Comparison of ENCODE assay signal across 22 mouse cellular contexts in the genomic region with DNA sequence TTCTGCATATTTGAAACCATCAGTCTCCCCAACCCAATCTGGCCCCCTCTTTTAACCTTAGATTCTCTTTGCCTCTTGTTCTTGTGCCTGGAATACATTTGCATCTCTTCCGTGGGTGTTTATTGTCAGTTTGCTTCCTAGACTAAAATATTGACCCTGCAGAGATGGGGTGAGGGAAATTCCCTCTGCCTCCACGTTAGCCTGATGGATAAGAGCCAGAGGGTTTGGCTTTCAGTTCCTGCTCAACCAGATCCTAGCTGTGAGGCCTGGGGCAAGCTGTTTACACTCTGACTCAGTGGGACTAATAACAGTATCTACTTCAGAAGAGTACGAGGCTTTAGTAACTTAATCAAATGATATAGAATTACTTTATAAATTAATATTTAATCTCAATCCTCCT. TPM values are rescaled to one million over a fixed set of nuclear protein-coding genes. Genes with fewer than 3 reads are reported as not detected.
DNase-seq lines count a peak whose midpoint lies in the region; ATAC-seq and TF ChIP-seq lines count a peak whose summit lies in the region.
"Had no signal": no experiment of that assay in that cellular context is flagged by ENCODE, and none has a peak within 500 bp of the region (broad histone marks: within the 10 kb centered on the region; RNA-seq: fewer than 3 reads in every experiment).

No protein-coding gene starts in this region.

- H3K36me3 ChIP-seq in heart, embryonic 10.5 days = no peaks in the 10 kb centered on the region
- no peaks in the 10 kb centered on the region for H3K36me3 ChIP-seq in liver, adult 2 months (ENCODE audit: control insufficient read depth, insufficient read depth, low read length)
- no peaks in the 10 kb centered on the region for H3K36me3 ChIP-seq in intestine, postnatal 0 days (ENCODE audit: control insufficient read depth, insufficient read depth)
- H3K36me3 ChIP-seq: embryonic facial prominence, embryonic 15.5 days; forebrain, embryonic 10.5 days; hindbrain, embryonic 12.5 days had no signal

- H3K27me3 ChIP-seq in heart, embryonic 10.5 days (ENCODE audit: insufficient read depth, poor library complexity, severe bottlenecking) = peaks cover 26% of the 10 kb centered on the region
- H3K27me3 ChIP-seq in liver, adult 2 months (ENCODE audit: control insufficient read depth, insufficient read depth, low read length) = no peaks in the 10 kb centered on the region
- H3K27me3 ChIP-seq in intestine, postnatal 0 days (replicated peaks; ENCODE audit: control insufficient read depth, insufficient read depth, low read length) = no peaks in the 10 kb centered on the region; the same call in none of the 2 replicates

- peak overlapping the region; percentile 81 for H3K27ac ChIP-seq in heart, embryonic 10.5 days
- peak overlapping the region; percentile 53 for H3K27ac ChIP-seq in liver, adult 2 months (replicated peaks; ENCODE audit: insufficient read depth, low read depth, low read length)
- peak overlapping the region; percentile 17; the same call in 1 of the 2 replicates for H3K27ac ChIP-seq in intestine, postnatal 0 days (ENCODE audit: low read depth, low read length)
- H3K27ac ChIP-seq: embryonic facial prominence, embryonic 15.5 days; gastrocnemius, adult 2 months had no signal

- H3K4me3 ChIP-seq in heart, embryonic 10.5 days = no peak overlapping the region
- H3K4me3 ChIP-seq in liver, adult 2 months (ENCODE audit: insufficient read depth, low read depth, low read length) = no peak overlapping the region
- no peak overlapping the region for H3K4me3 ChIP-seq in intestine, postnatal 0 days (ENCODE audit: low read depth, low read length)
- H3K4me3 ChIP-seq: embryonic facial prominence, embryonic 15.5 days; erythroblast, embryonic 14.5 days; forebrain, embryonic 10.5 days; gastrocnemius, adult 2 months; hindbrain, embryonic 12.5 days had no signal

- H3K9me3 ChIP-seq in heart, embryonic 10.5 days = no peaks in the 10 kb centered on the region
- no peaks in the 10 kb centered on the region for H3K9me3 ChIP-seq in intestine, postnatal 0 days (ENCODE audit: control insufficient read depth)
- H3K9me3 ChIP-seq: embryonic facial prominence, embryonic 15.5 days; forebrain, embryonic 10.5 days; hindbrain, embryonic 12.5 days had no signal

- WGBS in heart, embryonic 10.5 days = 20% methylated on average over 3 of the region's 3 CpGs
- 26% methylated on average over 3 of the region's 3 CpGs for WGBS in liver, adult 2 months
- WGBS in intestine, postnatal 0 days = 19% methylated on average over 3 of the region's 3 CpGs

- H3K4me1 ChIP-seq in heart, embryonic 10.5 days = peaks cover 46% of the 10 kb centered on the region
- peaks cover 3% of the 10 kb centered on the region for H3K4me1 ChIP-seq in liver, adult 2 months (ENCODE audit: control insufficient read depth, insufficient read depth, low read length)
- H3K4me1 ChIP-seq in intestine, postnatal 0 days (replicated peaks; ENCODE audit: control insufficient read depth, insufficient read depth, low read length) = peaks cover 19% of the 10 kb centered on the region

- no peak for ATAC-seq in intestine, postnatal 0 days
- ATAC-seq: forebrain, embryonic 14.5 days; hindbrain, embryonic 16.5 days; inflammation-experienced regulatory T-cells, adult 6 months had no signal

- DNase-seq in heart, embryonic 10.5 days (ENCODE audit: low spot score) = no peak
- no peak for DNase-seq in heart, adult 18-20 months
- no peak for DNase-seq in liver, adult 2 months (ENCODE audit: extremely low read depth, low read depth, low spot score)
- DNase-seq in liver (no peak), NIH3T3 (ENCODE audit: low read depth) (peak; percentile 27)
- no peak for DNase-seq in urinary bladder, postnatal 14 days (ENCODE audit: low spot score)
- DNase-seq: adrenal gland, postnatal 10 days; cerebellum, adult 11 months; cerebellum, adult 8-10 months; cerebellum, postnatal 14 days; embryo, embryonic 11 days; gastrocnemius, adult 2 months; gastrocnemius, postnatal 25 days; heart, postnatal 4 days had no signal

- TF ChIP-seq CTCF in liver, adult 2 months (IDR thresholded peaks at IDR 0.05; ENCODE audit: low read depth, low read length) = no peak
- no peak for TF ChIP-seq CTCF in intestine, postnatal 0 days (IDR thresholded peaks at IDR 0.05; ENCODE audit: low read depth)

- no peaks in the 10 kb centered on the region for H3K79me2 ChIP-seq in liver, adult 2 months (ENCODE audit: control insufficient read depth, insufficient read depth, low read length)

- no peak overlapping the region for H3K4me2 ChIP-seq in intestine, postnatal 0 days (replicated peaks; ENCODE audit: low read depth)
- H3K4me2 ChIP-seq: embryonic facial prominence, embryonic 15.5 days; hindbrain, embryonic 12.5 days had no signal

- H3K9ac ChIP-seq in liver, adult 2 months (ENCODE audit: low read depth, low read length) = no peak overlapping the region
- H3K9ac ChIP-seq in intestine, postnatal 0 days (ENCODE audit: low read depth, low read length) = no peak overlapping the region
- H3K9ac ChIP-seq: embryonic facial prominence, embryonic 15.5 days; hindbrain, embryonic 12.5 days had no signal

- no peak for TF ChIP-seq POLR2A in liver, adult 2 months (IDR thresholded peaks at IDR 0.05; ENCODE audit: extremely low read depth, insufficient read depth, low read length)

RNA-seq across cellular contexts. Expression of a gene that starts 32.3 kb away (rescaled TPM):
- polyA plus RNA-seq in heart, embryonic 10.5 days (2016; fragmentation: Nextera tagmentation; extraction: Ambion mirVana) = 56.6 and 60.6 TPM in 2 replicates
- 10 to 100 TPM; 22.8 to 23.7 TPM for total RNA-seq in heart, adult 18-20 months (2021)
- total RNA-seq in liver, adult 2 months (2014; rRNA removed) = 15.1 and 19.3 TPM in 2 replicates
- polyA plus RNA-seq in liver, adult 2 months (2012; rRNA removed) = 4.9 and 7.9 TPM in 2 replicates
- polyA plus RNA-seq in intestine, postnatal 0 days (2015; fragmentation: Nextera tagmentation; extraction: Ambion mirVana) = 11.4 and 13.4 TPM in 2 replicates

Comparison
In these comparisons a context has a peak if more than half of its experiments do, and no peak if none do; other contexts are left out.
1. H3K27ac ChIP-seq: peak in every context shown above with its lines; median percentile 81 in heart, embryonic 10.5 days; 53 in liver, adult 2 months; 17 in intestine, postnatal 0 days.